Mouse (Mus musculus) embryonic stem cell, embryonic (primary cell): ENCODE results near the gene Exoc7.

Experiments
- CTCF ChIA-PET, 4 experiments: fragments of 300-600 bp in 2 of 4; fragments of 350-600 bp in 2 of 4; sonication (Branson Sonifier 250); formaldehyde crosslinking; loops; one replicate each; lab custom pipeline; 2022; ENCODE audit warnings: inconsistent platforms in 2 of 4; lab: Charles Lee
- POLR2A ChIA-PET, 4 experiments: fragments of 300-600 bp in 2 of 4; fragments of 350-600 bp in 2 of 4; sonication (Branson Sonifier 250); formaldehyde crosslinking; loops; one replicate each; lab custom pipeline; 2022; ENCODE audit warnings: antibody characterized with exemption in 4 of 4, inconsistent platforms in 1 of 4; lab: Charles Lee

Exoc7 gene

GRCm38 (mm10) chr11:116297017-116297416 lies 10.0 kb downstream of the Exoc7 start:
- ChIA-PET POLR2A (interaction anchor here in 3 of 4 experiments (0.5 to 1.7 kb wide), 5 partner anchors 13 to 132 kb away, joined by 3 to 5 read pairs (median 4); partner anchors contain the start of gene Foxj1 (in 1 of the 3)), CTCF (interaction anchor here in 1 of 4 experiments (1.2 to 2.6 kb wide), 2 partner anchors 29 to 76 kb away, joined by 3 to 9 read pairs; no protein-coding TSS in a partner anchor)

GRCm38 (mm10) chr11:116296191-116296734 lies 10.8 kb downstream of the Exoc7 start:
- CTCF ChIA-PET, result interaction anchor here in 3 of 4 experiments (0.6 to 3.3 kb wide), 7 partner anchors 11 to 528 kb away, joined by 3 to 25 read pairs (median 4); partner anchors contain the start of gene Exoc7 (in 1 of the 3)
- POLR2A ChIA-PET, result interaction anchor here in 3 of 4 experiments (0.5 to 1.2 kb wide), 3 partner anchors 13 to 74 kb away, joined by 3 to 4 read pairs (median 3); partner anchors contain the start of gene Foxj1 (in 1 of the 3)

- POLR2A ChIA-PET, result interaction anchor here in 2 of 4 experiments (0.6 to 1.5 kb wide), 10 partner anchors 8 to 194 kb away, joined by 3 to 9 read pairs (median 4); partner anchors contain the start of gene Exoc7 (in 1 of the 2)
These were observed 12.7 kb downstream of the Exoc7 start for GRCm38 (mm10) chr11:116294319-116294718.

GRCm38 (mm10) chr11:116293538-116294137 lies 13.4 kb downstream of the Exoc7 start:
- ChIA-PET POLR2A (interaction anchor here in 2 of 4 experiments (1.0 to 1.5 kb wide), 8 partner anchors 9 to 170 kb away, joined by 3 to 9 read pairs (median 4); partner anchors contain the start of gene Exoc7 (in 1 of the 2)), CTCF (interaction anchor here (0.7 to 3.4 kb wide), 26 partner anchors 11 to 170 kb away, joined by 3 to 25 read pairs (median 4); partner anchors contain the start of genes Mrpl38 (in 2 of the 4), Exoc7 (in 1 of the 4), Galr2 (in 1 of the 4) and Srp68 (in 1 of the 4))

More at GRCm38 (mm10) chr11:116294319-116294718, 12.7 kb downstream of the Exoc7 start:
- CTCF ChIA-PET, result interaction anchor here (0.6 to 3.4 kb wide), 37 partner anchors 8 to 228 kb away, joined by 3 to 25 read pairs (median 4); partner anchors contain the start of genes Mrpl38 (in 2 of the 4), Exoc7 (in 1 of the 4), Fbf1 (in 1 of the 4) and Galr2 (in 1 of the 4)

- CTCF ChIA-PET, result interaction anchor here in 1 of 4 experiments (0.9 to 3.4 kb wide), 3 partner anchors 11 to 65 kb away, joined by 3 to 23 read pairs (median 5); partner anchors contain the start of gene Galr2
These were observed 14.6 kb downstream of the Exoc7 start for GRCm38 (mm10) chr11:116292401-116292800.

GRCm38 (mm10) chr11:116290556-116290955 lies 16.5 kb downstream of the Exoc7 start:
- CTCF ChIA-PET, result interaction anchor here in 3 of 4 experiments (0.5 to 2.0 kb wide), 6 partner anchors 8 to 465 kb away, joined by 3 to 6 read pairs (median 4); partner anchors contain the start of gene Galr2 (in 1 of the 3)
- POLR2A ChIA-PET, result interaction anchor here in 3 of 4 experiments (0.6 to 1.9 kb wide), 8 partner anchors 9 to 985 kb away, joined by 3 to 6 read pairs (median 4); partner anchors contain the start of genes Galr2 (in 2 of the 3), Exoc7 (in 1 of the 3) and Mrpl38 (in 1 of the 3)

More at GRCm38 (mm10) chr11:116292401-116292800, 14.6 kb downstream of the Exoc7 start:
- POLR2A ChIA-PET, result interaction anchor here in 3 of 4 experiments (0.6 to 1.6 kb wide), 3 partner anchors 10 to 353 kb away, joined by 3 to 5 read pairs (median 3); no protein-coding TSS in a partner anchor

- CTCF ChIA-PET, result interaction anchor here in 3 of 4 experiments (0.6 to 2.1 kb wide), 6 partner anchors 20 to 177 kb away, joined by 3 to 8 read pairs (median 5); no protein-coding TSS in a partner anchor
- POLR2A ChIA-PET, result interaction anchor here in 3 of 4 experiments (0.5 to 2.4 kb wide), 9 partner anchors 13 to 705 kb away, joined by 3 to 8 read pairs (median 3); no protein-coding TSS in a partner anchor
These were observed 19.7 kb downstream of the Exoc7 start for GRCm38 (mm10) chr11:116287351-116287750.

GRCm38 (mm10) chr11:116285770-116286191 lies 21.3 kb downstream of the Exoc7 start:
- ChIA-PET POLR2A (interaction anchor here in 1 of 4 experiments (0.9 to 4.6 kb wide), 2 partner anchors 38 to 55 kb away, joined by 3 to 23 read pairs; no protein-coding TSS in a partner anchor), CTCF (interaction anchor here in 2 of 4 experiments (1.0 to 1.2 kb wide), 2 partner anchors 9 to 19 kb away, joined by 3 to 4 read pairs; no protein-coding TSS in a partner anchor)

- CTCF ChIA-PET, result interaction anchor here in 3 of 4 experiments (1.1 to 1.5 kb wide), 3 partner anchors 25 to 57 kb away, joined by 3 to 4 read pairs (median 4); no protein-coding TSS in a partner anchor
- POLR2A ChIA-PET, result interaction anchor here in 3 of 4 experiments (0.5 to 4.6 kb wide), 15 partner anchors 8 to 619 kb away, joined by 3 to 23 read pairs (median 3); partner anchors contain the start of genes Exoc7 (in 1 of the 3) and Srp68 (in 1 of the 3)
These were observed 23.1 kb downstream of the Exoc7 start for GRCm38 (mm10) chr11:116283982-116284381.

GRCm38 (mm10) chr11:116282912-116283521 lies 24.0 kb downstream of the Exoc7 start:
- ChIA-PET CTCF (interaction anchor here (0.5 to 3.2 kb wide), 14 partner anchors 11 to 568 kb away, joined by 3 to 20 read pairs (median 6); partner anchors contain the start of gene Exoc7 (in 1 of the 4)), POLR2A (interaction anchor here (0.5 to 4.6 kb wide), 25 partner anchors 8 to 618 kb away, joined by 3 to 23 read pairs (median 5); partner anchors contain the start of genes Exoc7 (in 1 of the 4), Mrpl38 (in 1 of the 4) and Srp68 (in 1 of the 4))

GRCm38 (mm10) chr11:116282089-116282488 lies 24.9 kb downstream of the Exoc7 start:
- CTCF ChIA-PET, result interaction anchor here in 3 of 4 experiments (0.5 to 3.2 kb wide), 24 partner anchors 9 to 398 kb away, joined by 3 to 20 read pairs (median 4); partner anchors contain the start of genes Exoc7 (in 1 of the 3), Mrpl38 (in 1 of the 3), Prpsap1 (in 1 of the 3) and Srp68 (in 1 of the 3)
- POLR2A ChIA-PET, result interaction anchor here (0.6 to 4.6 kb wide), 39 partner anchors 8 to 258 kb away, joined by 3 to 23 read pairs (median 4); partner anchors contain the start of genes Exoc7 (in 2 of the 4), Mrpl38 (in 2 of the 4), Evpl (in 1 of the 4) and Srp68 (in 1 of the 4)

- POLR2A ChIA-PET, result interaction anchor here (0.6 to 4.6 kb wide), 38 partner anchors 9 to 257 kb away, joined by 3 to 23 read pairs (median 4); partner anchors contain the start of genes Exoc7 (in 2 of the 4), Mrpl38 (in 2 of the 4), Acox1 (in 1 of the 4) and Evpl (in 1 of the 4)
- CTCF ChIA-PET, result interaction anchor here in 3 of 4 experiments (0.5 to 3.2 kb wide), 24 partner anchors 8 to 399 kb away, joined by 3 to 20 read pairs (median 4); partner anchors contain the start of genes Exoc7 (in 1 of the 3), Mrpl38 (in 1 of the 3), Prpsap1 (in 1 of the 3) and Srp68 (in 1 of the 3)
These were observed 25.4 kb downstream of the Exoc7 start for GRCm38 (mm10) chr11:116281671-116282070.

GRCm38 (mm10) chr11:116280751-116281663 lies 26.0 kb downstream of the Exoc7 start, which contains the start of gene Galr2:
Galr2 (plus strand) TSS chr11:116280939.
- ChIA-PET CTCF (interaction anchor here (0.7 to 3.2 kb wide), 20 partner anchors 8 to 213 kb away, joined by 3 to 20 read pairs (median 4); partner anchors contain the start of genes Exoc7 (in 1 of the 4), Prpsap1 (in 1 of the 4) and Srp68 (in 1 of the 4)), POLR2A (interaction anchor here in 3 of 4 experiments (0.7 to 3.5 kb wide), 27 partner anchors 8 to 256 kb away, joined by 3 to 15 read pairs (median 4); partner anchors contain the start of genes Mrpl38 (in 2 of the 3), Acox1 (in 1 of the 3), Exoc7 (in 1 of the 3) and Srp68 (in 1 of the 3))

GRCm38 (mm10) chr11:116277184-116277583 lies 29.8 kb downstream of the Exoc7 start:
- POLR2A ChIA-PET, result interaction anchor here in 2 of 4 experiments (1.8 kb wide), 2 partner anchors 11 to 17 kb away, joined by 3 to 5 read pairs; no protein-coding TSS in a partner anchor
- CTCF ChIA-PET, result interaction anchor here in 1 of 4 experiments (1.0 kb wide), 1 partner anchor 40 kb away, joined by 3 read pairs; no protein-coding TSS in a partner anchor
